Mouse (Mus musculus): Measurements from ENCODE around the gene Disp2.

Gene Disp2

DNA sequence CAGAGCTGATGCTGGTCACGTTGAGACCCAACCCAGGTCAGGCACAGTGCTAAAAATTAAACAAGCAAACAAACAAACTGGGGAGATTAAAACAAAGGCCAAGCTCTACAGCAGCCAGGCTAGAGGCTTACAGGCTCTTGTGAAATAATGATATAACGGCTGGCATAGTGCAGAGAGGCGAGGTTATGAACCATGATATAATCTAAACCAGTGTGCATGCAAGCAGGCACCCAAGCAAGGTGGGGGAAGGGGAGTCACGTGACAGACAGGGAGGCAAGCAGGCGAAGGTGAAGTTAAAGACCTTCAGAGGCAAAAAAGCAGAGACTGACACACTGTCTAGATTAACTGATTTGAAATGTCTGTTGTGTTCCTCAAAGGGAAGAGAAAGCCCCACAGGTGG, 3.6 kb downstream of the Disp2 start:
- in situ Hi-C loops (cut with MboI, MseI), result no loop called here

GRCm38 (mm10) chr2:118783663-118784062, 4.1 kb downstream of the Disp2 start:
- in situ Hi-C loops (cut with MboI, MseI), result no loop called here

- in situ Hi-C loops (cut with MboI, MseI), result no loop called here
Measured at GRCm38 (mm10) chr2:118786525-118786924, 7.0 kb downstream of the Disp2 start.

DNA sequence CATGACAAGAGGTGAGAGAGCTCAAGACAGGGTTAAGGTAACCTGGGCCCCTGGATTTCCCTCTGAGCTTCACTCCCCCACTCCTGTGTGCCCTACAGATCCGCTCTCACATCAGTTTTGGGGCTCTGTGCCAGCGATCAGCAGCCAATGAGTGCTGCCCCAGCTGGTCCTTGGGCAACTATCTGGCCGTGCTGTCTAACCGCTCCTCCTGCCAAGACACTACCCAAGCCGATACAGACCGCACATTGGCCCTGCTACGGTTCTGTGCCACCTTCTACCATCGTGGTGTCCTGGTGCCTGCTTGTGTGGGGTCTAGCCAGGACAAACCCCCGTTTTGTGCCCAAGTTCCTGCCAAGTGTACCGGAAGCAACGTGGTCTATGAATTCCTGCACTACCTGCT, 10.0 kb downstream of the Disp2 start:
- in situ Hi-C loops (cut with MboI, MseI), result no loop called here

DNA sequence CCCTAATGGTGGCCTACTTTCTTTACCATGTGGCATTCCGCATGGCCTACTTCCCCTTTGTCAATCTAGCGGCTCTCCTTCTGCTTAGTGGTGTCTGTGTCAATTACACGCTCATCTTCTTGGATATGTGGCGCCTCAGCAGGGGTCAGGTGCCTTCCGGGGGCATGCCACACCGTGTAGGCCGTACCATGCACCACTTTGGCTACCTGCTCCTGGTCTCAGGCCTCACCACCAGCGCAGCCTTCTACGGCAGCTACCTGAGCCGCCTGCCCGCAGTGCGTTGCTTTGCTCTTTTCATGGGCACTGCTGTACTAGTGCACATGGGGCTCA, 10.7 kb downstream of the Disp2 start:
- in situ Hi-C loops (cut with MboI, MseI), result no loop called here

- in situ Hi-C loops (cut with MboI, MseI), result no loop called here
Measured at GRCm38 (mm10) chr2:118790551-118791525, 11.3 kb downstream of the Disp2 start.

DNA sequence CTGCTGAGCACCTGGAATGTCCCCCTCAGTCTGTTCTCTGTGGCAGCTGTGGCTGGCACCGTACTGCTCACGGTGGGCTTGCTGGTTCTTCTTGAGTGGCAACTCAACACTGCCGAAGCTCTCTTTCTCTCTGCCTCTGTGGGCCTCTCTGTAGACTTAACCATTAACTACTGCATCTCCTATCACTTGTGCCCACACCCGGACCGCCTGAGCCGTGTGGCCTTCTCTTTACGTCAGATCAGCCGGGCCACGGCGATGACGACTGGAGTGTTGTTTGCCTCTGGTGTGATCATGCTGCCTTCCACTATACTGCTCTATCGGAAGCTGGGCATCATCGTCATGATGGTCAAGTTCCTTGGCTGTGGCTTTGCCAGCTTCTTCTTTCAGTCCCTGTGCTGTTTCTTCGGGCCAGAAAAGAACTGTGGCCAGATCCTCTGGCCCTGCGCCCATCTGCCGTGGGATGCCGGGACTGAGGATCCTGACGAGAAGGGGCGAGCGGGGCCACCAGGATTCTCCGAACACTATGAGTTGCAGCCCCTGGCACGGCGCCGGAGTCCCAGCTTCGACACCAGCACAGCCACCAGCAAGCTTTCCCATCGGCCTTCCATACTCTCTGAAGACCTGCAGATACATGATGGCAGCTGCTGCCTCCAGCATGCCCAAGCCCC, 12.2 kb downstream of the Disp2 start:
- in situ Hi-C loops (cut with MboI, MseI), result no loop called here

DNA sequence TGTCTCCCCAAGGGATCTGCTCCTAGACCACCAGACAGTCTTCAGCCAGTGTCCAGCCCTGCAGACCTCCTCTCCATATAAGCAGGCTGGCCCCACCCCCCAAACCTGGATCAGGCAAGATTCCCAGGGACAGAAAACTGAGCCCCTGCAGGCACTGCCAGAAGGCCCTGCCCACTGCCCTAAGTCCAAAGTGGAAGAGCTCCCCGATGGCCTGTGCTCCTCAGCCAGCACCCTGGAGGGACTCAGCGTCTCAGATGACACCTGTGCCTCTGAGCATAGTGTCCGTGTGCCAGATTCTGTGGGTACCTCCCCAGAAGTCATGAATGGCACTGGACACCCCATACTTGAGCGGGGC, 12.7 kb downstream of the Disp2 start:
- in situ Hi-C loops (cut with MboI, MseI), result no loop called here

DNA sequence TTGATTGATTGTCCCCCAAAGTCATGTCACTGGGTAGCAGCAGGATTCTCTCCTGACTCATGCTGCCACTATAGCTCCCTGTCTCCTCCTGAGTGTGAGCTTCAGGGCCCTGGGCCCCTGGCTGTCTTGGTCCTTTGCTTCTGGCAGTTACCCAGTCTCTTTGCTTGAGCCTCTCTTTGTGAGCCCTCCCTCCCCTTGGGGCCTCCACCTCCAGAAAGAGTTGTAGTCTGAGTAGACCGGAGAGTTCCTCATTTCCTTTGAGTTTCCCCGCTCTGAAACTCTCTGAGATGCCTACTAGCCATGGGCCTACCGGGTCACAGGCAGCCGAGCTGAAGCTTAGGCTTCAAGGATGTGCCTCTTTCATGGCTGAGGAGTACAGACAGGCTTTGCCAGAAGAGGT, 14.1 kb downstream of the Disp2 start:
- in situ Hi-C loops (cut with MboI, MseI), result no loop called here

- in situ Hi-C loops (cut with MboI, MseI), result no loop called here
Measured at GRCm38 (mm10) chr2:118802542-118803118, 23.1 kb downstream of the Disp2 start.

- in situ Hi-C loops (cut with MboI, MseI), result no loop called here
Measured at GRCm38 (mm10) chr2:118804474-118804873, 25.0 kb downstream of the Disp2 start.

DNA sequence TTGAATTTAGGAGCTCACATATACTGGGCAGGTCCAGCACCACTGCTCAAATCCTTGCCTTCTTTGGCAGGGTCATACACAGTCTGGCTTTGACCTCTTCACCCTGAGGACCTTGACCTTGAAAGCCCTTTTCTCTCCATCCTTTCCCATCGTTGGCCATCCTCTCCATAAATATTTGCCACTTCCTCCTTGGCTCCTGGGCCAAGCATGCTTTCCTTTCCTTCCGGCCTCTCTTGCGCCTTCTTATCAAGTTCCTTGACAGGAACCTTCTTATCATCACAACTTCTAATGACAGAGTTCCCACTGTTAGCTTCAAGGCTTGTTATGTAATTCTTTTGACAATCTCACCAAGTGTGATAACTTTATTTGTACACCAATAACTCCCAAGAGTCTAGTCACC, 25.6 kb downstream of the Disp2 start:
- in situ Hi-C loops (cut with MboI, MseI), result no loop called here

- in situ Hi-C loops (cut with MboI, MseI), result no loop called here
Measured at GRCm38 (mm10) chr2:118805756-118806155, 26.2 kb downstream of the Disp2 start.

DNA sequence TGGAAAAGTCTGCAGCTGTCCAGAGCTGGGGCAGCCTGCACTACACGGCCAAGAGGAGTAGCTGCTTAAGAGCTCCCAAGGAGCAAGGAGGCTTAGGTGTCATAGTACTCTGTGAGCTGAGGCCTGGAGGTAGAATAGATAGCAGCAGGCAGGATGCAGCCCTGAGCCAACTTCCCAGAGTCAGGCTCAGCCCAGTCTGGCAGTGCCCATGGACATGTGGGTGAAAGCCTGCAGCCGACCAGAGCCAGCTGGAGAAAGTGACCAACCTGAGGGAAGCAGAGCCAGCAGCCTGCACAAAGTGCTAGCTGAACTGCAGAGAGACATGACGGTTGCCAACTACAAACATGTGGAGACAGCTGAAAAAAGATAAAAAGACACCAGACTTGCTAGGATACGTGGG, 27.3 kb downstream of the Disp2 start:
- in situ Hi-C loops (cut with MboI, MseI), result no loop called here

- in situ Hi-C loops (cut with MboI, MseI), result no loop called here
Measured at GRCm38 (mm10) chr2:118810861-118811260, 31.3 kb downstream of the Disp2 start.

DNA sequence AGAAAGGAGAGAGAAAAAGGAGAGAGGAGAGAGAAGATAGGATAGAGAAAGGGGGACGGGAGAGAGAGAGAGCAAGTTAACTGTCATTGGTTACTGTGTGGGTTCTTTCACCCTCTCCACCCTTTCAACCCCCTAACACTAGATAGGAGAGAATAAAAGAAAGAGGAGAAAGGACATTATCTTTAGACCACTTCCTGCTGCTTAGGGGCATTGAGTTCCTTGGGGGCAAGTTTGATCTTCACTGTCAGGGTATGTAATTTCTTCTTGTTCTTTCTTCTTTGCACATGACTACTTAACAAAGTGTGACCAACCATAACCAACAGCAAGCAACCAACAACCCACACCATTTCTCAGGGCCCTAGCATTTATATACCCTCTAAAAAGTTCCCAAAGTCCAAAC, 33.2 kb downstream of the Disp2 start:
- in situ Hi-C loops (cut with MboI, MseI), result no loop called here

DNA sequence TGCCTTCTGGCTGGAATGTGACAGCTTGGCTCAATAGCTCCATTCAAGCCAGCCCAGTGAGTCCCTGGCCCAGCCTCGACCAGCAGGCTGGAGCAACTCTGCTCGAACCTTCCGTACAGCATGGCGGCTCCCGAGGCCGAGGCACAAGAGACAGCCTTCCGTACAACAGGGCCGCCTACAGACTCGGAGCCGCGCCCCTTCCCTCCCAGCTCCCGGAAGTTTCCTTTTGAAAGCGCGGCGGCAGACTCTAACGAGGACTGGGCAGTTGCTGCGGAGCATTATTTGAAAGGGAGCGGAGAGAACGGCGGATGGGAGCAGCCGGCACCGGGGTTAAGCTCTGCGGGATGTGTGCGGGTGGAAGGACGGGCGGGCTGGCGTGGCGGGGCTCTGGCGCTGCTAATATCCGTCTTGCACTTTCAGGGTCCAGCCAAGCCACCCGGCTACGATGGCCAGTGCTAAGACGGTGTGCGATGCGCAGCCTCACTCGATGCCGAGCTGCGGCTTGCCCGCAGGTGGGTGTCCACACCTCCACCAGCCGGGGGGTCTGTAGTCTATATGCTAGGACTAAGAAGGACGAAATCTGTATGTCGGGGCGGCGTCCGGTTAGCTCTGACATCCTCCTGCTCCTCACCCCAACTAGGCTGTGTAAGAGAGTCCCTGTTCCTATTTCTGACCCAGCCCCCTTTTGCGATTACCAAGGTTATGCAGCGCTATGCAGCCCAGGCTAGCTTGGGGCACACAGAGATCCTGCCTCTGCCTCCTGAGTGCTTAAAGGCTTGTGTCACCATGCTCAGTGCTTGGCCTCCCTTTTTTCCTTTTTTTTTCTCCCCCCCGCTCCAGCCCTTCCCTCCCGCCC, 34.7 kb downstream of the Disp2 start, which contains the start of gene Knstrn:
Gene Knstrn (plus strand): TSS at position 23 of the 856 bp plus-strand sequence.
- in situ Hi-C loops (cut with MboI, MseI), result no loop called here

DNA sequence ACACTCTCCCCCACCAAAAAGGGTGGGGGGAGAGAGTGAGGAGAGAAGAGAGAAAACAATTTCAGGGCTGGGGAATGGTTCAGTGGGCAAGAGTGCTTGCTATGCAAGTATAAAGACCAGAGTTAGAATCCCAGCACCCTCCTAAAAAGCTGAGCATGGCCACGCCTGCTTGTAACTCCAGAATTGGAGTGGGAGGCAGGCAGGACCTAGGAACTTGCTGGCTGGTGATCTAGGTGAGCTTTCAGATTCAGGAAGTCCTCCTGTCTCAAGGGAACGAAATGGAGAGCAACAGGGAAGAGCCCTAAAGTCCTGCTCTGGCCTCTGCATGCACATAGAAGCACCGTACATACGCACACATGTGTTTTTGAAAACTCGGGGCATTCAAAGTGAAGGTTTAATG, 43.3 kb downstream of the Disp2 start:
- in situ Hi-C loops (cut with MboI, MseI), result no loop called here

GRCm38 (mm10) chr2:118824396-118824795, 44.9 kb downstream of the Disp2 start:
- in situ Hi-C loops (cut with MboI, MseI), result no loop called here

GRCm38 (mm10) chr2:118829096-118829495, 49.6 kb downstream of the Disp2 start:
- in situ Hi-C loops (cut with MboI, MseI), result no loop called here

GRCm38 (mm10) chr2:118834061-118834460, 54.5 kb downstream of the Disp2 start:
- in situ Hi-C loops (cut with MboI, MseI), result loop anchor here (10.0 kb wide), 1 partner anchor 1549 kb away; no protein-coding TSS in a partner anchor

DNA sequence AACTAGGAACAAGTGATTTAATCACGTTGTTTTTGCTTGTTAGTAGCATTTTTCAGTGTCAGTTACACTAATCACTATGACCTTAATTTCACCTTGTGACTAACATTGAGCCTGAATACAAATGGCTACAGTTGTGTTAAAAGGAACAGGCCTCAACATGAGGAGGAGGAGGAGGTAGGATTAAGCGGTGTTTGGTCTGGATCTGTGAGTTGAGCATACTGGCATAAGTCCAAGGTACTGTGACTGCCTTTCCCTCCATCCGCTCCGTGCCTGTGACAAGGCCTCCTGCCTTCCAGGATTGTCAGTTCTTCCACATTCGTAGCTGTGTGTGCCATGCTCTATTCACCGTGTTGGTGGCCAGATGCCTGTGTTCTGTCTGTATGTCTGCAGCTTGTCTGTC, 55.6 kb downstream of the Disp2 start:
- in situ Hi-C loops (cut with MboI, MseI), result loop anchor here (5.0 to 10.0 kb wide), 2 partner anchors 42 to 1550 kb away; no protein-coding TSS in a partner anchor
